Mouse (Mus musculus) liver, adult 2 months (tissue): ENCODE data around the gene Rexo4.

Source experiments
- CTCF ChIP-seq: fragments of 200-500 bp; IDR thresholded peaks from 2 replicates; pipeline ENCODE4 v1.5.1; 2011; ENCODE audit warnings: low read depth, low read length, control low read depth
- POLR2A ChIP-seq: fragments of 200-500 bp; IDR thresholded peaks from 2 replicates; pipeline ENCODE4 v1.6.1; 2011; ENCODE audit warnings: low read length, control low read depth; ENCODE audit not compliant: insufficient read depth; ENCODE audit errors: extremely low read depth

DNA sequence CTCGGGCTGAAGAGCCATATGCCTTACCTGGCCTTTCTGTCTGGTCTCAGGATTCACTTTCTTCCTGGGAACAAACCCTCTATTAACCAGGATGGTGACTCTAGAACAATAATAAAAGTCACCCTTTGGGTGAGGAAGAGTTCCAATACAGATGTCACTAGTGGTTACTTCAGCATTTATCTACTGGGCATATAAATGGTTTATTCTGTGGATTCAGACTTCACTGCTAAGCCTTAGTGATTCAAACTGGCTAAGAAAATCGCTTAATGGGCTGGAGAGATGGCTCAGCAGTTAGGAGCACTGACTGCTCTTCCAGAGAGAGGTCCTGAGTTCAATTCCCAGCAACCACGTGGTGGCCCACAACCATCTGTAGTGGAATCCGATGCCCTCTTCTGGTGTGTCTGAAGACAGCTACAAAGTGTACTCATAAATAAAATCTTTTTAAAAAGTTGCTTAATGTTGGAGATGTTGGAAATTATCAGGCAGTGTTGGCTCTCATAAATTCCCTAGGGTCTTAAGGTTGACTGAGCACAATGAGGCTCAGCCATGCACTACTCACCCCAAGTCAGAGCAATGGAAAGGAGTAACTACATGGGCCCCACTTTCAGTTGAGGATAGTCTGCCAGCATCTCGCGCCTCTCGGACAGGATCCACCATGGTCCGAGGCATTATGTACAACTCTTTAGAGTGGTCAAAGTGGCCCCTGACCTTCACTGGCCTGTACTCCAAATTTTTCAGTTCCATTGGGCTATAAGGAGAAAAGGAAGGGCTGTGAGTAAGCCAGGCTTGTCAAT, 49.8 kb downstream of the Rexo4 start:
- no peak for TF ChIP-seq CTCF
- TF ChIP-seq POLR2A = no peak
